Mouse (Mus musculus): Measurements from ENCODE around the gene Defb13. TPM values are rescaled to one million over a fixed set of nuclear protein-coding genes. Genes with fewer than 3 reads are reported as not detected.
"Not testable (repeated sequence)": the region's sequence is repeated elsewhere in the genome, so short reads cannot be mapped to it uniquely, and the experiment has no call there.

Defb13 gene
- polyA plus RNA-seq (2016; fragmentation: Nextera tagmentation; extraction: Ambion mirVana) = not detected in 2 replicates

GRCm38 (mm10) chr8:21946462-21946861 is at the start of gene Defb13:
Gene Defb13, plus strand, starts transcription at chr8:21946762.
- DNase-seq (ENCODE audit: low spot score) = no peak
- no peaks in the 10 kb centered on the region for H3K27me3 ChIP-seq (ENCODE audit: low read depth, poor library complexity, severe bottlenecking)
- H3K4me1 ChIP-seq = no peaks in the 10 kb centered on the region
- 92% methylated on average over 6 of the region's 6 CpGs for WGBS
- H3K9me3 ChIP-seq (replicated peaks) = no peaks in the 10 kb centered on the region
- H3K36me3 ChIP-seq = no peaks in the 10 kb centered on the region
- no peak within 1 kb of the TSS for H3K4me3 ChIP-seq
- no peak within 1 kb of the TSS for H3K27ac ChIP-seq

- not testable (repeated sequence) for H3K27ac ChIP-seq; H3K4me3 ChIP-seq; H3K36me3 ChIP-seq; H3K9me3 ChIP-seq (replicated peaks); H3K4me1 ChIP-seq; H3K27me3 ChIP-seq (ENCODE audit: low read depth, poor library complexity, severe bottlenecking)
- peak; percentile 33 for DNase-seq (ENCODE audit: low spot score)
These were observed 40.3 kb upstream of the Defb13 start, which contains the start of gene Defb11 for GRCm38 (mm10) chr8:21906290-21906689. Gene Defb11, minus strand, starts transcription at chr8:21906412.

- H3K27ac ChIP-seq = no peak overlapping the region
- WGBS = 24% methylated on average over 1 of the region's 1 CpGs
- no peak for DNase-seq (ENCODE audit: low spot score)
- H3K36me3 ChIP-seq = no peaks in the 10 kb centered on the region
- no peaks in the 10 kb centered on the region for H3K27me3 ChIP-seq (ENCODE audit: low read depth, poor library complexity, severe bottlenecking)
- no peak overlapping the region for H3K4me3 ChIP-seq
- peaks cover under 1% of the 10 kb centered on the region; the same call in 1 of the 2 replicates for H3K4me1 ChIP-seq
- no peaks in the 10 kb centered on the region for H3K9me3 ChIP-seq (replicated peaks)
These were observed 34.6 kb upstream of the Defb13 start for GRCm38 (mm10) chr8:21911931-21912330.

DNA sequence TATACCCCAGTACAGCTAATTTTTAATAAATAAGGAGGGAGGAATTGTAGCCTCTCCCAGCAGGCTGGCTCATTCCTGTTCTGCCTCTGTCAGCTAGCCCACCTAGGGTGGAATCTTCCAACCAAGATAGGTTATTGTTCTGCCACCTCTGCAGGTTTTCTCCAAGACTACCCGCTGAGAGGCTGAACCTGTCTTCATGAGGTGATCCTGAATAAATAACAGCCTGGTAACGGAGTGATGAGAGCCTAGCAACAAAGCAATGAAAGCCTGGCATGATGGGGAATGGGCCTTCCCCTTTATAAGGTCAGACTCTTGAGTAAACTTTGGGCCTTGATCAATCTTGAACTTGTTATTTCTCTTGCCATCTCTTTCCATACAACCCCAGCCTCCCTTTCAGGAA is 34.0 kb upstream of the Defb13 start:
- Histone ChIP-seq H3K27me3 (ENCODE audit: low read depth, poor library complexity, severe bottlenecking) (no peaks in the 10 kb centered on the region), H3K4me3 (no peak overlapping the region), H3K36me3 (no peaks in the 10 kb centered on the region), H3K9me3 (replicated peaks) (no peaks in the 10 kb centered on the region), H3K27ac (no peak overlapping the region), H3K4me1 (no peaks in the 10 kb centered on the region)
- DNase-seq (ENCODE audit: low spot score) = no peak
- WGBS = 31% methylated on average over 2 of the region's 2 CpGs

DNA sequence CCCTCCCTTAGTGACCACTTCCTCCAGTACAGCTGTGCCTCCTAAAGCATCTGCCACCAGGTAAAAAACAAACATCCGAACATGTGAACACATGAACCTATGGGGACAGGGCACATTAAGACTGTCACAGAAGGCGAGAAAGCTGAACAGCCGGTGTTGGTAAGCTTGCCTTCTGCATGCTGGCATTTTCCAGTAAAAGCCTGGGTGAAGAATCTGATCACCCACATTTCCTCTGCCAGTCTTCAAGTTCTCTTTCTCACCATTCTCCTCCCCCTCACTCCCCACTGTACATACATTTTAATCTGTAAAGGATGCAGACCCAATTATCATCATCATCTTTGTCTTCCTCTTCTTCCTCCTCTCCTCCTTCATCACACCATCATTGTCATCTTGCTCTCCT is 30.9 kb upstream of the Defb13 start:
- no peak for DNase-seq (ENCODE audit: low spot score)
- Histone ChIP-seq H3K36me3 (no peaks in the 10 kb centered on the region), H3K4me3 (no peak overlapping the region), H3K4me1 (no peaks in the 10 kb centered on the region), H3K27ac (no peak overlapping the region), H3K9me3 (replicated peaks) (no peaks in the 10 kb centered on the region), H3K27me3 (ENCODE audit: low read depth, poor library complexity, severe bottlenecking) (no peaks in the 10 kb centered on the region)
- 92% methylated on average over 3 of the region's 3 CpGs for WGBS

GRCm38 (mm10) chr8:21930754-21931153 is 15.8 kb upstream of the Defb13 start:
- not testable (repeated sequence) for DNase-seq (ENCODE audit: low spot score); H3K27me3 ChIP-seq (ENCODE audit: low read depth, poor library complexity, severe bottlenecking); H3K27ac ChIP-seq; H3K36me3 ChIP-seq; H3K4me1 ChIP-seq; H3K9me3 ChIP-seq (replicated peaks); H3K4me3 ChIP-seq
- WGBS = 88% methylated on average over 3 of the region's 3 CpGs

DNA sequence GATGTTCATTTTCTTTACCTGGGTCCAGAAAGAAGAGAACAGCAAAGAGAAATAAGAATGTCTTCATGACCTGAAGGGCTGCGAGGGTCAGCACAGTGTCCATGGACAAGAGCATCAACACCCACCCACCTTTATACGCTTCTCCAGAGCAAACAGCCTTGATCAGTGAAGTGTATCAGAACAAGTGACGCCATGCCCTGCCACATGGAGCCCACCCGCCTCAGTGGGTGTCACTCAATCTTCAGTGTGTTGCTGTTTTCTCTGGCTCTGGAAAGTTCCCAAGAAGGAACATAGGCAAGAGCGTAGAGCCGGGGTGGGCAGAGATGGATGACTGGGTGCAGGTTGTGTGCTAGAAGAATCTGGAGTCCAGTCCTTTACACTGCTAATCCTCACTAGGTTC is 14.0 kb upstream of the Defb13 start, which contains the start of gene Defb15:
Defb15 (minus strand) TSS at position 101 of the 400 bp plus-strand sequence.
- H3K4me1 ChIP-seq = no peaks in the 10 kb centered on the region
- no peak for DNase-seq (ENCODE audit: low spot score)
- H3K9me3 ChIP-seq (replicated peaks) = no peaks in the 10 kb centered on the region
- H3K36me3 ChIP-seq = no peaks in the 10 kb centered on the region
- no peak within 1 kb of the TSS for H3K4me3 ChIP-seq
- WGBS = 95% methylated on average over 6 of the region's 6 CpGs
- no peaks in the 10 kb centered on the region for H3K27me3 ChIP-seq (ENCODE audit: low read depth, poor library complexity, severe bottlenecking)
- no peak within 1 kb of the TSS for H3K27ac ChIP-seq

- H3K27me3 ChIP-seq (ENCODE audit: low read depth, poor library complexity, severe bottlenecking); H3K4me1 ChIP-seq; H3K36me3 ChIP-seq; H3K27ac ChIP-seq; H3K9me3 ChIP-seq (replicated peaks); H3K4me3 ChIP-seq; DNase-seq (ENCODE audit: low spot score): not testable (repeated sequence)
- 89% methylated on average over 4 of the region's 4 CpGs for WGBS
These were observed 8.5 kb upstream of the Defb13 start, which contains the start of gene Defb35 for GRCm38 (mm10) chr8:21938052-21938451. Gene Defb35, plus strand, starts transcription at chr8:21938352.

GRCm38 (mm10) chr8:21947311-21948017 is 902 bp downstream of the Defb13 start:
- Histone ChIP-seq H3K9me3 (replicated peaks) (no peaks in the 10 kb centered on the region), H3K36me3 (no peaks in the 10 kb centered on the region), H3K4me3 (no peak overlapping the region), H3K4me1 (no peaks in the 10 kb centered on the region), H3K27me3 (ENCODE audit: low read depth, poor library complexity, severe bottlenecking) (no peaks in the 10 kb centered on the region), H3K27ac (no peak overlapping the region)
- no peak for DNase-seq (ENCODE audit: low spot score)
- WGBS = 88% methylated on average over 9 of the region's 9 CpGs

GRCm38 (mm10) chr8:21955321-21955720 is 8.8 kb downstream of the Defb13 start:
- DNase-seq (ENCODE audit: low spot score) = peak; percentile 67
- WGBS = 7% methylated on average over 9 of the region's 9 CpGs
- Histone ChIP-seq H3K9me3 (replicated peaks) (no peaks in the 10 kb centered on the region), H3K4me3 (no peak overlapping the region), H3K27ac (no peak overlapping the region), H3K4me1 (no peaks in the 10 kb centered on the region), H3K36me3 (no peaks in the 10 kb centered on the region), H3K27me3 (ENCODE audit: low read depth, poor library complexity, severe bottlenecking) (no peaks in the 10 kb centered on the region)

GRCm38 (mm10) chr8:21956336-21956735 is 9.8 kb downstream of the Defb13 start:
- Histone ChIP-seq H3K4me3 (no peak overlapping the region), H3K27ac (no peak overlapping the region), H3K4me1 (no peaks in the 10 kb centered on the region), H3K27me3 (ENCODE audit: low read depth, poor library complexity, severe bottlenecking) (no peaks in the 10 kb centered on the region), H3K9me3 (replicated peaks) (no peaks in the 10 kb centered on the region), H3K36me3 (no peaks in the 10 kb centered on the region)
- no peak for DNase-seq (ENCODE audit: low spot score)
- WGBS = 87% methylated on average over 3 of the region's 3 CpGs

DNA sequence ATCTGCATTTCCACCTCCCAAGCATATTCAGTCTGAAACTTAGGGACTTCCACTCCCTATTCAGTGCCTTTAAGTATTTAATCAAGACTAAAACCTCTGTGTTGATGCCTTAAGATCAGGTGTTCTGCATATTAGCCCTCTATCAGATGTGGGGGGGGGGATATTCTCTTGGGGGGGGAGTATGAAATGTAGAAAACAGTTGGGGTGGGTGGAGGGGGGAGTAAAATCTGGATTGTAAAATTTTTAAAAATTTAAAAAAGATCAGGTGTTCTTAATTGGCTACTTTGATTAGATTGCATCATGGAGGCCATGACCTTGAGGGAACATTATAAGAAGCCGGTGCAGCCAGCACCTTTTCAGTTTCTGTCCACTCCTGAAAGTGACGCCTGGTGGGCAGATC is 11.9 kb downstream of the Defb13 start, which contains the start of gene Fam90a1a:
Fam90a1a (plus strand) TSS at position 301 of the 400 bp plus-strand sequence.
- no peak within 1 kb of the TSS for H3K27ac ChIP-seq
- H3K4me1 ChIP-seq = no peaks in the 10 kb centered on the region
- no peak for DNase-seq (ENCODE audit: low spot score)
- H3K9me3 ChIP-seq (replicated peaks) = no peaks in the 10 kb centered on the region
- H3K36me3 ChIP-seq = no peaks in the 10 kb centered on the region
- no peak within 1 kb of the TSS for H3K4me3 ChIP-seq
- 89% methylated on average over 2 of the region's 2 CpGs for whole genome bisulfite sequencing
- no peaks in the 10 kb centered on the region for H3K27me3 ChIP-seq (ENCODE audit: low read depth, poor library complexity, severe bottlenecking)

DNA sequence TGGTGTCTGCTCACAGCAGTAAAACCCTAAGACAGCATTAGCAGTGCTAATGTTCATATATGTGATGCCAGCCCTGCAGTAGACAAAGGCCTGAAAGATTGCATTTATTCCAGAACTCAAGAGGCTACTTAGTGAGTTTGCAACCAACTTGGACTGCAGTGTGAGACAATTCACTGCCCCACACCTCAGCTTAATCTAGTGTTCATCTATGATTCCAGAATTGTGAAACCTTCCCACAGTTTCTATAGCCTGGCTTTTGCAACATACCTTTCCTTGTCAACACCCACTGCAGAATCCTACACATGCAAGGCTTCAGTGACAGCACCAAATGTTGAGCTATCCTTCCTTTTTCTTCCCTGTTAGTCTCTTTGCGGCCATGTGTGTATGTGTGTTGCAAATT is 20.1 kb downstream of the Defb13 start:
- Histone ChIP-seq H3K4me3 (no peak overlapping the region), H3K36me3 (no peaks in the 10 kb centered on the region), H3K27me3 (ENCODE audit: low read depth, poor library complexity, severe bottlenecking) (no peaks in the 10 kb centered on the region), H3K9me3 (replicated peaks) (no peaks in the 10 kb centered on the region), H3K4me1 (no peaks in the 10 kb centered on the region), H3K27ac (no peak overlapping the region)
- no peak for DNase-seq (ENCODE audit: low spot score)
- 87% methylated on average over 1 of the region's 1 CpGs for WGBS

DNA sequence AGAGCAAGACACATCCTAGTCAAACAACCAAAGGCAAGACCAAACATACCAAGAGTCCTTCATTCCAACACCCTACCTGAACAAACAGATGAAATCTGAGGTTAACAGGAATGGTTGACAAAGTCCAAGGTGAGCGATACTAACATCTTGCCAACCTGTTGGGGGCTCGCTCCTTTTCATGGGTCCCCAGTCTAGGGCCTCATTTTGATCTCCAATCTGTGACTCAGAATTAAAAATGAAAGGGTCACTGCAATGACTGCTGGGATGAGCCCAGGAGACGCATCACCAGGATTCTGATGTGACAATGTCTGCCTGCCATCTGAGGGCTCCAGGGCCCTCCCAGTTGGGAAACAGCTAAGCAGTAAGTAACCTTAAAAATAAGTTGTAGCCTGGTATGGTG is 22.9 kb downstream of the Defb13 start, which contains the start of gene Ccdc70:
Ccdc70 (plus strand) TSS at position 301 of the 400 bp plus-strand sequence.
- Histone ChIP-seq H3K27ac (no peak within 1 kb of the TSS), H3K9me3 (replicated peaks) (no peaks in the 10 kb centered on the region), H3K36me3 (no peaks in the 10 kb centered on the region), H3K4me1 (no peaks in the 10 kb centered on the region), H3K27me3 (ENCODE audit: low read depth, poor library complexity, severe bottlenecking) (no peaks in the 10 kb centered on the region), H3K4me3 (no peak within 1 kb of the TSS)
- DNase-seq (ENCODE audit: low spot score) = no peak
- WGBS = 92% methylated on average over 3 of the region's 3 CpGs
